Mouse (Mus musculus) intestine, embryonic 16.5 days (tissue): ENCODE measurements around the gene Bag5. TPM values are rescaled to one million over a fixed set of nuclear protein-coding genes. Genes with fewer than 3 reads are reported as not detected.

ENCODE experiments used
- ATAC-seq: fragments of 200-750 bp; cut with Nextera tagmentation; 2 replicates; pipeline ENCODE4 v1.8.0; 2017; ENCODE audit warnings: moderate TSS enrichment, moderate library complexity
- H3K27ac ChIP-seq: fragments of 300-500 bp; sonication (generic); 2 replicates; pipeline ENCODE4 v1.5.1; 2014; ENCODE audit warnings: mild to moderate bottlenecking, low read length
- H3K27me3 ChIP-seq: fragments of 300-500 bp; sonication (generic); replicated peaks from 2 replicates; pipeline ENCODE4 v1.6.1; 2014; ENCODE audit warnings: low read length, control low read depth, mixed read lengths; ENCODE audit not compliant: control insufficient read depth, insufficient read depth
- H3K36me3 ChIP-seq: fragments of 300-500 bp; sonication (generic); 2 replicates; pipeline ENCODE4 v1.6.1; 2014; ENCODE audit warnings: low read length, control low read depth; ENCODE audit not compliant: control insufficient read depth, insufficient read depth
- H3K4me1 ChIP-seq: fragments of 300-500 bp; sonication (generic); 2 replicates; pipeline ENCODE4 v1.6.1; 2014; ENCODE audit warnings: low read length, control low read depth, mixed read lengths; ENCODE audit not compliant: control insufficient read depth, insufficient read depth
- H3K4me2 ChIP-seq: fragments of 300-500 bp; sonication (generic); 2 replicates; pipeline ENCODE4 v1.6.1; 2014; ENCODE audit warnings: low read depth, low read length, control low read depth
- H3K4me3 ChIP-seq: fragments of 300-500 bp; sonication (generic); 2 replicates; pipeline ENCODE4 v1.5.1; 2014; ENCODE audit warnings: mild to moderate bottlenecking, low read length
- H3K9ac ChIP-seq: fragments of 300-500 bp; sonication (generic); 2 replicates; pipeline ENCODE4 v1.6.1; 2014; ENCODE audit warnings: low read depth, low read length
- H3K9me3 ChIP-seq: fragments of 300-500 bp; sonication (generic); 2 replicates; pipeline ENCODE4 v1.6.1; 2016; ENCODE audit warnings: low read length, control low read depth; ENCODE audit not compliant: control insufficient read depth
- WGBS: fragments of 180-500 bp; shearing (Covaris S2); extraction: QIAGEN DNeasy Blood & Tissue Kit; methylation state at CpG from one replicate; pipeline ENCODE4 v1.1.7; 2014; 5-methylcytosine and 5-hydroxymethylcytosine counted together
- polyA plus RNA-seq: library from polyadenylated mRNA; unstranded; fragments of >200 nt; fragmentation: Nextera tagmentation; extraction: Ambion mirVana; gene quantifications from 2 replicates; pipeline ENCODE4 v1.2.1, GENCODE M21; 2015

The Bag5 gene
- polyA plus RNA-seq = 43.0 and 46.2 TPM in 2 replicates

GRCm38 (mm10) chr12:111713004-111713651 lies at the start of gene Bag5, which contains the start of gene Apopt1:
Gene Bag5, minus strand, starts transcription at chr12:111713257.
Gene Apopt1, plus strand, starts transcription at chr12:111713261.
- under 1% methylated on average over 86 of the region's 86 CpGs for WGBS
- Histone ChIP-seq H3K4me2 (peak within 1 kb of the TSS; percentile 74), H3K4me1 (peaks cover 19% of the 10 kb centered on the region), H3K4me3 (peak within 1 kb of the TSS; percentile 99), H3K27ac (peak within 1 kb of the TSS; percentile 80), H3K9ac (peak within 1 kb of the TSS; percentile 98), H3K9me3 (no peaks in the 10 kb centered on the region), H3K27me3 (no peaks in the 10 kb centered on the region), H3K36me3 (peaks cover 10% of the 10 kb centered on the region)
- ATAC-seq = peak; percentile 96

GRCm38 (mm10) chr12:111760306-111760908 lies 47.4 kb upstream of the Bag5 start:
- no peak overlapping the region; the same call in 1 of the 2 replicates for H3K9ac ChIP-seq
- peaks cover 20% of the 10 kb centered on the region for H3K4me1 ChIP-seq
- no peaks in the 10 kb centered on the region for H3K9me3 ChIP-seq
- H3K27ac ChIP-seq = peak overlapping the region; percentile 89; the same call in 1 of the 2 replicates
- ATAC-seq = no peak
- 0 out of 2 replicates have a peak, but pooled peaks cover 5% of the 10 kb centered on the region for H3K36me3 ChIP-seq
- 53% methylated on average over 7 of the region's 7 CpGs for WGBS
- peak overlapping the region; percentile 98 for H3K4me2 ChIP-seq
- H3K4me3 ChIP-seq = peak overlapping the region; percentile 88
- no peaks in the 10 kb centered on the region for H3K27me3 ChIP-seq

DNA sequence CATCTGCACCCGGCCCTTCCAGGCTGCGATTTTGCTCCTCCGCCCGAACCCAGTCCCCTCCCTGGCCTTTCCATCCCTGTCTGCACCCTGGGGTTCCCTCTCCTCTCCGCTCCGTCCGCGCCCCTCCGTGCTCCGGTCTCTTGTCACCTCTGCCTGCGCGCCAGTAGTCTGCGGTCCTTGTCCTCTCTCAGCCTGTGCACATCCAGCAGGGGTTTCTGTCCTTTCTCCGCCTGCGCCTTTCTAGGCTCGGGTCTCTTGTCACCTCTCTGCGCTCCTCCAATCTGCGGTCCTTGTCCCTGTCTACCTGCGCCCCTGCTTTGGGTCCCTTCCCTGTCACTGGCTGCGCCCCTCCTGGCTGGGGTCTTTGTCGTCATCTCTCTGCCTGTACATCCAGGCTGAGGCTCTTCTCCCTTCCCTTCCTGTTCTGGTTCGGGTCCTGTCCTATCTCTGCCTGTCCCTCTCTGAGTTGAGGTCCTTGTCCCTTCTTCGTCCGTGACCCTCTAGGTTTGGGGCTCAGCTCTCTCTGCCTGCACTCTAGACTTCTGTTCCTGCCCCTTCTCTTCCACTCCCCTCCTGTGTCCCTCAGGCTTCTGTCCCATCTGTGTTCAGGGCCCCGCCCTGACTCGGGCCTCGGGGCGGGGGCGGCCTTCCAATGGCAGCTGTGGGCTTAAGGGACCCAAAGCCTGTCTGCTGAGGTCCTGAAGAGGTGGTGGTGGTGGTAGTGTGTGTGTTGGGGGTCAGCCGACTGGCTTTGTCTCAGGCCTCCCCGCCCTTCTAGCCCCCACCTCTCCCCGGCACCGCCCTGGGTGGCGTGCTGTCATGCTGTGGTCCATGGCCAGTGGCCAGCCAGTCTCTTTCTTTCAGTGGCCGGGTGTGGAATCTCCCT lies 46.4 kb upstream of the Bag5 start:
- H3K27ac ChIP-seq = peak overlapping the region; percentile 89
- H3K36me3 ChIP-seq = 0 out of 2 replicates have a peak, but pooled peaks cover 5% of the 10 kb centered on the region
- H3K27me3 ChIP-seq = no peaks in the 10 kb centered on the region
- WGBS = 2% methylated on average over 35 of the region's 35 CpGs
- H3K4me1 ChIP-seq = peaks cover 20% of the 10 kb centered on the region
- peak; percentile 53 for ATAC-seq
- peak overlapping the region; percentile 97 for H3K9ac ChIP-seq
- peak overlapping the region; percentile 88 for H3K4me3 ChIP-seq
- no peaks in the 10 kb centered on the region for H3K9me3 ChIP-seq
- H3K4me2 ChIP-seq = peak overlapping the region; percentile 98

DNA sequence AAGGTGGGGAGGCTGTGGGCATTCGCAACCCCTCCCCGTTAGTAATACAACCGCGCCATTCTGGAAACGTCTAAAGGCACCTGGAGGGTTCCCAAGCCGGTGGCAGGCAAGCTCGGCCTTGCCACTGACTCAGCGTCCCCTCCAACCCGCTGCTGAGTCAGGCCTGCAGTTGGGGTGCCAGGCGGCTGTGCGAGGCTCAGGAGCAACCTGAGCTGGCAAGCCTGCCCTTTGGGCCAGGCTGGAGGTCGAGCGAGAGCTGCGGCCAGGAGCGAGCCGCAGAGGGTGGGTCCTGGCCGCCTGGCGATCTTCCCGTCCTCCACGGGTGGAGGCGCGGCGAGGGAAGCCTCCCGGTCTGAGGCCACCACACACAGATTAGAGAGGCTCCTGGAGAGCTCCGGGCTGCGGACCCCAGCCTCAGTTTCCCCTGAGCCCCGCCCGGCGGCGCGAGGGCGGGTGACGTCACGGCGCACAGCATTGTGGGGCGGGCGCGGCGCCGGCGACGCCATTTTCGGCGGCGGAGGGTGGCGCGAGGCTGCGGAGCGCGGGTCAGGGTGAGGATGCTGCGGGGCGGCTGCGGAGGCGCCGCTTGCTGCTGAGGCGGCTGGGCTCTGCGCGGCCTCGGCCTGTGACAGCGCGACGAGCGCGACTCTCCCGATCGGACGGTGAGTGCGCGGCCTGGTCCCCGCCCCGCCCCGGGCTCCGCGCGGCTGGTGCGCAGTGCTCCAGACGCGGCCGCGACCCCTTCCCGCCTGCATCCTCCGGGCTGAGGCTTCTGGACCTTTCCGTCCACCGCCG lies 45.5 kb upstream of the Bag5 start, which contains the start of gene Klc1:
Klc1 (plus strand) TSS at position 469 of the 795 bp plus-strand sequence.
- peak within 1 kb of the TSS; percentile 98 for H3K4me2 ChIP-seq
- peak within 1 kb of the TSS; percentile 88 for H3K4me3 ChIP-seq
- H3K36me3 ChIP-seq = 0 out of 2 replicates have a peak, but pooled peaks cover 5% of the 10 kb centered on the region
- under 1% methylated on average over 85 of the region's 85 CpGs for WGBS
- H3K9ac ChIP-seq = peak within 1 kb of the TSS; percentile 97
- no peaks in the 10 kb centered on the region for H3K9me3 ChIP-seq
- no peaks in the 10 kb centered on the region for H3K27me3 ChIP-seq
- peak within 1 kb of the TSS; percentile 89 for H3K27ac ChIP-seq
- H3K4me1 ChIP-seq = peaks cover 20% of the 10 kb centered on the region
- ATAC-seq = peak; percentile 74

DNA sequence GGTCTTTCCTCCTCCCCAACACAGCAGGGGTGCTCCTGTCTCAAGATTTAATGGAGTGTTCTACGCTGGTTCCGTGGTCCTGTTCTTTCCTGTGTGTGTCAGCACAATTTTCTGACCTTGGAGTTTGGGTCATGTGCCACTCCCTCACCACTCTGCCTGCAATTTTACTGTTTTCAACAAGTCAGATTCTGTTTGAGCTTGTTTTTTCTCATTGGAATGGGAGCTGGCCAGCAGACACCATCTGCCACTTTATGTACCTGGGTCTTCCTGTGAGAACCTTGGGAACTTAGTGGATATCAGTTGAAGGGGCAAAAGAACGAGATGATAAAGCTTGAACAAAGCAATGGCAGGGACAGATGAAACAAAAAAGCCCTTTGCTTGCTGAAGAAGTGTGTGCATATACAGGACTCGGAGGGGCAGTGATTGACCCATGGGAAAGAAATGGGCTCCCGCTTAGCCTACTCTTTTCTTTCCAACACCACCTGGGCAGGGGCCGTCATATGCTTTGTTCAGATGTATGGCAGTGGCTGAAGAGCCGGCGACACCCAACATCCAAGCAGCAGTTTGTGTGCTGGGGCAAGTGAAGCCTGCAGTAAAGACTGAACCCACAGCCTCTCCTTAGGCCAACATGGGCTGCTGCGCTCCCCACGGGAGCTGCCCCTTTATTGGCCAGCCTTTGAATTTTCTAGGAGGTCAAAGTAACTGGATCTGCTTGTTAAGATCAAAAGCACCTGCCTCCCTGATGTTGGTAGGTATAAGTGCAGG lies 44.7 kb upstream of the Bag5 start:
- no peaks in the 10 kb centered on the region for H3K27me3 ChIP-seq

GRCm38 (mm10) chr12:111756698-111757082 lies 43.6 kb upstream of the Bag5 start:
- H3K4me2 ChIP-seq = no peak overlapping the region
- ATAC-seq = no peak
- no peak overlapping the region for H3K4me3 ChIP-seq
- no peak overlapping the region for H3K27ac ChIP-seq
- H3K9ac ChIP-seq = no peak overlapping the region
- no peaks in the 10 kb centered on the region for H3K9me3 ChIP-seq
- no peaks in the 10 kb centered on the region for H3K27me3 ChIP-seq
- H3K4me1 ChIP-seq = peaks cover 20% of the 10 kb centered on the region
- WGBS = 39% methylated on average over 5 of the region's 5 CpGs
- no peaks in the 10 kb centered on the region for H3K36me3 ChIP-seq

More for the DNA sequence above, 44.7 kb upstream of the Bag5 start:
- Histone ChIP-seq H3K36me3 (no peaks in the 10 kb centered on the region), H3K4me3 (peak overlapping the region; percentile 88), H3K4me1 (peaks cover 20% of the 10 kb centered on the region), H3K4me2 (peak overlapping the region; percentile 98), H3K9me3 (no peaks in the 10 kb centered on the region), H3K27ac (peak overlapping the region; percentile 89), H3K9ac (peak overlapping the region; percentile 97)
- 50% methylated on average over 10 of the region's 10 CpGs for WGBS
- ATAC-seq = no peak; the same call in 1 of the 2 replicates

DNA sequence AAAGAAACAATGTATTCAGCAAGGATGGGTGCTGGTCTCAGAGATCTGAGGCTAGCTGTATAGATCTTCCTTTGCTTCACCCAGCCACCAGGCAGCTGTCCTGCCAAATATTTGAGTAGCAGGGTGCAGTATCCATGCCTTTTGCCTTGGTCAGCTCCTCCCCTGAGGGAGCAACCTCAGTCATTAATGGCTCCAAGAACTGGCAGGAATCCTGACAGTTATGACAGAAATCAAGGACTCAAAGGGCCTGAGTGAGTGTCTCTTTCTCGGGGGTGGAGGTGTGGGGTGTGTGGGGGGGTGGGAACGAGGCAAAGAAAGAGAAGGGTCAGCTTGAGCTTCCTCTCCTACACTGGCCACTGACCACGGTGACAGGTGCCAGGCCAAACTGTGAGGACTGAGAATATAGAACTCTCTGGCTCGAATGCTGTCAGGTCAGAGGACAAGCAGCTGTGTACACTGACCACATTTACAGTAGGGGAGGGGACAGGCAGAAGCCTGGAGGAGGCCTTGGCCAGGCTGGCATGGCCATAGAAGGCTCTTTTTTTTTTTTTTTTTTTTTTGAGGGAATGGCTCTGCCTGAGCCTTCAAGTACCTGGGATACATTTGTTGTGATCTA lies 43.1 kb upstream of the Bag5 start:
- no peak for ATAC-seq
- no peaks in the 10 kb centered on the region for H3K9me3 ChIP-seq
- H3K4me2 ChIP-seq = no peak overlapping the region
- no peak overlapping the region for H3K9ac ChIP-seq
- WGBS = 50% methylated on average over 4 of the region's 4 CpGs
- H3K27ac ChIP-seq = no peak overlapping the region
- H3K36me3 ChIP-seq = no peaks in the 10 kb centered on the region
- no peaks in the 10 kb centered on the region for H3K27me3 ChIP-seq
- H3K4me1 ChIP-seq = peaks cover 20% of the 10 kb centered on the region
- H3K4me3 ChIP-seq = no peak overlapping the region

DNA sequence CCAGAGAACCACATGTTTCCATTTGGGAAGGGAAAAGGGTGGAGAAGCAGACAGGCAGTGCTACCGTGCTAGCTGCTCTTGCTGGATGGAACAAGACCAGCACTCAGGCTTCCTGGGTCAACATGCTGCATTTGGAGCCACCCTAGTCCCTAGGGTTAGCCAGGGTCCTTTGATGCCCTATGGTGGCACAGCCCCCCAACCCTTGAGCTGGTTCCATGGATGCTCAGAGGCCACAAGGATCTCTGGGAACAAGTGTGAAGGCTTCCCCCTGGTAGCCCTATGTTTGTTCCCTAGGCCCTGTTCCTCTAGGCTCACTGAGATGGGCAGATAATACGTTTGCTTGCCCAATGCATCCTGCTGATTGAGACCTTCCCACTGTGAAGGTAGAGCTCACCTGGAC lies 42.2 kb upstream of the Bag5 start:
- no peak for ATAC-seq
- 50% methylated on average over 2 of the region's 2 CpGs for WGBS

More for the DNA sequence above, 42.2 kb upstream of the Bag5 start:
- Histone ChIP-seq H3K27me3 (no peaks in the 10 kb centered on the region), H3K9me3 (no peaks in the 10 kb centered on the region), H3K36me3 (no peaks in the 10 kb centered on the region), H3K9ac (no peak overlapping the region), H3K27ac (no peak overlapping the region), H3K4me3 (no peak overlapping the region), H3K4me2 (no peak overlapping the region), H3K4me1 (peaks cover 13% of the 10 kb centered on the region)
